Mouse (Mus musculus) neutrophil, adult 5-6 weeks (primary cell): ENCODE data around the gene Apc2. TPM values are rescaled to one million over a fixed set of nuclear protein-coding genes. Genes with fewer than 3 reads are reported as not detected.

Experiments
- ATAC-seq: fragments of 151-379, 151-347 bp; 2 replicates; pipeline ENCODE4 v1.8.0; 2017; ENCODE audit warnings: mild to moderate bottlenecking, moderate TSS enrichment; ENCODE audit not compliant: insufficient number of reproducible peaks, poor library complexity, low FRiP score, severe bottlenecking; ENCODE audit errors: extremely low read depth
- total RNA-seq: library from RNA; stranded (forward); fragments of 200-1000 nt; gene quantifications from 2 replicates; pipeline ENCODE4 v1.2.3, GENCODE M21; 2017

Gene Apc2
- total RNA-seq, 1 experiment from 2014 or later = 0.23 TPM

GRCm38 (mm10) chr10:80288657-80289056 is 7.1 kb upstream of the Apc2 start:
- no peak for ATAC-seq

GRCm38 (mm10) chr10:80292251-80293146 is 3.3 kb upstream of the Apc2 start, which contains the start of gene Rps15:
Gene Rps15, plus strand, starts transcription at chr10:80292453.
- peak; percentile 91 for ATAC-seq

GRCm38 (mm10) chr10:80293325-80293724 is 2.5 kb upstream of the Apc2 start:
- ATAC-seq = no peak

GRCm38 (mm10) chr10:80294311-80294710 is 1.5 kb upstream of the Apc2 start:
- ATAC-seq = no peak

- ATAC-seq = no peak
These were observed 931 bp upstream of the Apc2 start for GRCm38 (mm10) chr10:80294788-80295303.

GRCm38 (mm10) chr10:80296824-80297223 is 1.0 kb downstream of the Apc2 start:
- ATAC-seq = no peak

- no peak for ATAC-seq
These were observed 1.9 kb downstream of the Apc2 start for GRCm38 (mm10) chr10:80297526-80298133.

- no peak for ATAC-seq
These were observed 2.9 kb downstream of the Apc2 start for GRCm38 (mm10) chr10:80298571-80299281.

GRCm38 (mm10) chr10:80299301-80299700 is 3.5 kb downstream of the Apc2 start:
- no peak for ATAC-seq

GRCm38 (mm10) chr10:80299824-80300223 is 4.0 kb downstream of the Apc2 start:
- ATAC-seq = no peak

GRCm38 (mm10) chr10:80300672-80301181 is 5.0 kb downstream of the Apc2 start:
- ATAC-seq = no peak

- ATAC-seq = no peak
These were observed 5.7 kb downstream of the Apc2 start for GRCm38 (mm10) chr10:80301256-80302081.

GRCm38 (mm10) chr10:80302082-80302355 is 6.2 kb downstream of the Apc2 start:
- ATAC-seq = no peak

GRCm38 (mm10) chr10:80302471-80302881 is 6.7 kb downstream of the Apc2 start:
- ATAC-seq = no peak

GRCm38 (mm10) chr10:80304458-80304857 is 8.7 kb downstream of the Apc2 start:
- no peak for ATAC-seq

- ATAC-seq = peak; percentile 53
These were observed 9.1 kb downstream of the Apc2 start for GRCm38 (mm10) chr10:80304862-80305261.

- no peak for ATAC-seq
These were observed 15.8 kb downstream of the Apc2 start for GRCm38 (mm10) chr10:80311560-80311959.

- ATAC-seq = no peak
These were observed 17.1 kb downstream of the Apc2 start for GRCm38 (mm10) chr10:80312586-80313504.
